Mouse (Mus musculus) spleen, adult 2 months (tissue): ENCODE data around the gene Hnrnpk.

Experiments
- CTCF ChIP-seq: fragments of 200-500 bp; IDR thresholded peaks from 2 replicates; pipeline ENCODE4 v1.5.1; 2011; ENCODE audit warnings: mild to moderate bottlenecking, inconsistent platforms; ENCODE audit not compliant: insufficient read depth, insufficient read length, insufficient replicate concordance; ENCODE audit errors: extremely low read depth
- POLR2A ChIP-seq: fragments of 200-500 bp; IDR thresholded peaks from 2 replicates; pipeline ENCODE4 v1.6.1; 2011; ENCODE audit warnings: low read depth, low read length, inconsistent platforms

- no peak for TF ChIP-seq CTCF
- TF ChIP-seq POLR2A = no peak
Observed at GRCm38 (mm10) chr13:58439716-58440115, 36.6 kb upstream of the Hnrnpk start.
